Mouse (Mus musculus) thymus, postnatal 36 days (tissue): Measurements from ENCODE around the gene Prkce.
"Not testable (repeated sequence)": the region's sequence is repeated elsewhere in the genome, so short reads cannot be mapped to it uniquely, and the experiment has no call there.

ENCODE experiments used
- DNase-seq, 2 experiments: peaks; one replicate each; pipeline ENCODE4 v3.0.0; 2022; ENCODE audit warnings: mixed read lengths in 2 of 2

Prkce gene

GRCm38 (mm10) chr17:86458302-86458980 is 290.9 kb downstream of the Prkce start:
- DNase-seq = no peak

DNA sequence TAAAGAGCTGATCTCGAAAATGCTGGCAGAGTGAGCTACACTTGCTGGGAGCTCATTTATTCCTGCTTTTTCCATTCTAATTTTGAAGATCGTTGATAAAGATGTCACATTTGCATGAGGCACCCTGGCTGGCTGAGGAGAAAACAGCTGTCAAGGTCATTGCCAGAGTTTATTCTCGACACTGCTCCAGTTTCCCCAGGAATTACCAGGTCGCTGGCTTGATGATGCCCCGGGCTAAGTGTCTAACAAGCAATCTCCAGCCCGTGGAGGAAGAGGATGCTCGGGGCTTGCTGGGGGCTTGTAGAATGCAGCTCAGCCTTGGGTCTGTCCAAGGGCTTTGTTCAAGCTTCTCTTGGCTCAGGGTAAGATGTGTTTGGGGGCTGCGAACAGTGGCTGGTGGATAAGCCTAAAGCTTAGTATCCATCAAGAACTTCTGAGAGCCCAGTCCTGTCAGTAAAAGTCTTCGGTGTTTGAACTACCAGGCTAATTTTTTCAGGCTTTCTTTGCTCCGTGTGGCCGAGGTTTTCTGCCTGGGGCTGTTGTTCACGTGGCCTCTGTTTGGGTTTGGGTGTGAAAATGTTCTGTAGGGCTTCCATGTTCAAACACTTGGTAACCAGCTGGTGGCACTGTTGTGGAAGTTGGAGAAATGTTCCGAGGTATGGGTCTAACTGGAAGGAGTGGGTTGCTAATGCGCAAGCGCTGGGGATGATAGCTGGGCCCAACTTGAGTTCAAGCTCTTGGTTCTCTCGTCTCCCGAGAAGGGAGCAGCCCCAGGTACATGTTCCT is 293.3 kb downstream of the Prkce start:
- no peak for DNase-seq

DNA sequence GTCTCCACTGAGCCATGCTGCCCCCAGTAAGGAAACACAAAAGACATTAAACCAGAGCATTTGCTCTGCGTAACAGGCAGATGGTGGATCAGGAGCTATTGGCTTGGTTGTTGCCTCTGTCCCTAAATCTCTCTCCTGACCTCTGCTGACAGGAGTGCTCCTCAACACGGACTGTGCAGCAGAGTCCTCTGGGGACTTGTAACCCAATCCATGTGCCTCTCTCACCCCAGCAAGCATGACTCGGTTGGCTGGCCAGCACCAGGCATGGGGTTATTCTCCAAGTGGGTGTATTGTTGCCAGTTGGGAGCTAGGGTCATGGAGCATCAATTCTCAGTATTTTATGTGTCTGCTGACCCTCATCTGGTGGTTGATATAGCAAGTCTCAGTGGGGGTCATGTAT is 295.8 kb downstream of the Prkce start:
- DNase-seq = no peak

DNA sequence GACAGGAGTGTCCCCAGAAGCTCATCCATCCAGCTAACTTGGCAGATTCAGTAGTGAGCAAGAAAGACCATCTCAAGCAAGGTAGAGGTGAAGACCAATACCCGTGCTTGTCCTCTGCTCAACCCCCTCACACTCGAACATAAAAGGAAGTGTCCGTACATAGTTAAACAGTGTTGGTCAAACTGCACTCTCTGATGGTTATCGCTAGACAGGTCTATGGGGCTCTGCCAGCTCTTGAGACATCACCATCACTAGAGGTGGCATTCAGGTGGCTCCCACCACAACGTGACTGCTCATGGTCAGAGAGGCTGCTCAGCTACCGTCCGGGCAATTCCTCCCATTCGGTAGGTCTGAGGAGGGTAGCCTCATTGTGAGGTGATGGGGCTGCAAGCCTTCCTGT is 296.6 kb downstream of the Prkce start:
- DNase-seq = no peak

DNA sequence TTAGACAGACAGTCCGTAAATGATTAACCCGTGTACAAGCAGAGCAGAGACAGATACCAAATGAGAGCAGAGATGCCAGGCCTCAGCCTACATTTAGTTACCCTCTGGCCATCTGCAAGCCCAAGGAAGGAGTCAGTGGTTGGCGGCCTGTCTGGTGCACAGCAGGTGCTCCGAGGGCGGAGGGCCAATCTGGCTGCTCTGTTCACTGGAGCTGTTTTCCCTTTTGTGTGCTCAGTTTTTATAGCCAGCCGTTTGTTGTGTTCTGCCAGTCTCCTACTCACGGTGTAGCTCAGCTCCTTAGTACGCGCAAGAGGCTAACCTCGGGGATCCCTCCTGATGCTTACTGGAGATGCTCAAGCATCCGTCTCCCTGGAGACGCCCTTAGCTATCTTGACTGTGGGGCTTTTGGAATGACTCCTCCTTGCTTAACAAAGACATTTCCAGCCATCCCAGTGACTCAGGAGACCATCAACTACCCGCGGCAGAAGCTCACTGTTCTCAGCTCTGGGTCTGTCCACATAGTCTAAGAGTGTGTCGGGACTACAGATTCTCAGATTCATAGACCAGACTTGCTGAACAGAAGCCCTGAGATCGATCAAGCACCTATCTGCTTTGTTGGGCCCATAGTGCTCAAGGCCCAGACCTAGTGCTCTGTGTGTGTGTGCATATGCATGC is 297.2 kb downstream of the Prkce start:
- DNase-seq = no peak

DNA sequence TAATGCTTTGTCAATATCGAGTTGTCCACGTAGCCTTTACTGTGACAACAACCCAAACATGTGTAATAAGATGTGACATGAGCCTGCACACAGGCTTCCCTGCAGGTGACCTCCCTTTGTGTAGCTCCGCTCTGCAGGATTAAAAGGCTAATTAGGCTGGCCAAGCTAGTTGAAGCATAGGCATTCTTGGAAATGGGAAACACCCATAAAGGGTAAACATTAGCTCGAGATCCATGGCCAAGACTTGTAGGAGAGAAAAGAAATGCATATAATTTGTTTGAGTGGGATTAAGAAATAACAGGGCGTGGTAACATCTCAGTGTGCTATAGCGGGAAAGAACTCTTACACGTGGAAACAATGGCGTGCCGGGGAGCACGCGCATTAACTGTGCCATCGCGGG is 298.3 kb downstream of the Prkce start:
- no peak for DNase-seq

DNA sequence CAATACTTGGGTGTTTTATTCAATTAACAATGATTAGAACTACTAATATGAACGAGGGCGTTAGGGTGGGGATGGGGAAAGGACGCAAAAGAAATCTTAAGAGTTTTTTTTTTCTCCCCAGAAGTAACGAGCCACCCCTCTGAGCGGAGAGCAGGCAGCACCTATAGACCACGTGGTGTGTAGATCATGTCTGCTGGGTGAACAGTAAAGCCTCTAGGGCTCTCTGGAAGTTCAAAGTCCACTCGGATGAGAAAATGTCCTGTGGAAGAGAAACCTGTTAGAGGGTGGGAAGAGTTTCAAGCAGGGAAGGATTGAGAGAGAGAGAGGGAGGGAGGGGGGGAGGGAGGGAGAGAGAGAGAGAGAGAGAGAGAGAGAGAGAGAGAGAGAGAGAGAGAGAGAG is 298.8 kb downstream of the Prkce start:
- DNase-seq = no peak

- no peak for DNase-seq
Measured at GRCm38 (mm10) chr17:86466871-86467270, 299.3 kb downstream of the Prkce start.

DNA sequence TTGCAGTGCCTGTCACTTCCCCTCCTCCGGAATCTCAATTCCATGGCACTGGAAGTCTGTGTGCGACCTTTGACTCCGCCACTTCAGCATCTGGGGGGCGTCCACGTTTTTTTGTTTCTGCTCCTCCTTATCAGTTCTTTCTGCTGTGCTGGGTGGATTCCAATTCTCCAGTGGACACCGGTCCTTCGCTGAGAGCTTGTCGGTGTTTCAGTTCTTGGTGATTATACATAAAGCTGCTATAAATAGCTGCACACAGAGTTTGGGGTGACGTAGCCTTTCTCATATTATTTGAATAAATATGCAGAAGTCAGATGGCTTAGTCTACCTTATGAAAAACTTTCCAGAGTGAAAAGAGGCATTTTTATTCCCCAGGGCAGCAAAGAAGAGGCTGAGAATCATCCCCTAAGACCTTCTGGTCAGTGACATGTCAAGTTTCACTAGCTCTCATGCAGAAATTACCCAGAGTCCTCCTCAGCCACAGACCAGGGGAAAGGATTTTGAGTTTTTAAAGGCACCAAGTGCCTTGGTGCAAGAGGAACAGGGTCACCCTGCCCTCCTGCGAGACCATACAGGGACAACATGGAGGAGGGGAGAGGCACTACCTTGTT is 299.8 kb downstream of the Prkce start:
- DNase-seq = no peak

DNA sequence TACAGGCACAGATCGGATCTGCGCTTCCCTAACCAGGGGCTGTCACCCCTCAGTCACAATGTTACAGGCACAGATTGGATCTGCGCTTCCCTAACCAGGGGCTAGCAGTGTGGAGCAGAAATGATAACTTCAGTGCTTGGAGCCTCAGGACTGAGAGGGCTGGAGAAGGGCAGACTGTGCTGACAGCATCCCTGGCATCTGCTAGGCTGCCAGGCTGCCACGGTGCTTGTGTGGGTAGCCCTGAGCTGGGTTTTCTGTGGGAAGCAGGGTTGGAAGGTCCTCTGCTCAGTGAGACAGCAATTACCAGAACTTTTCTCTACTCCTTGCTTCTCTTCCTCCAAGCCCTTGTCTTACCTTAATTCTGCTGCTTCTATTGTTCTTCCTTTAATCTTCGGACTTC is 300.4 kb downstream of the Prkce start:
- no peak for DNase-seq

DNA sequence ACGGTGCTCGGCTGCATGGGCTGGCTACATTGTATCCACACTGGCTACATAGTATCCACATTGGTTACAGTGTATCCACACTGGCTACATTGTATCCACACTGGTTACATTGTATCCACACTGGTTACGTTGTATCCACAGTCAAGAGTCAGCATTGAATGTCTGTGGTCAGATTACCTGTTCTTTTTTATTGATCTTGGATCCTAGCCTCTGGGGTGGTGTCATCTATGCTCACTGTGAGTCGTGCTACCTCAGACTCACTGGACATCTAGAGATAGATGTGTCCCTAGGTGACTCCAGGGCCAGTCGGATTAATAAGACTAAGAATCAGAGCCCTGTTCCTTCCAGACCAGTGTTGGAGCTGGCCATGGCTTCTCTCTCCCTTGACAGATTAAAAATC is 302.6 kb downstream of the Prkce start:
- no peak for DNase-seq

- peak; percentile 48 to 62 for DNase-seq
Measured at GRCm38 (mm10) chr17:86471684-86472083, 304.1 kb downstream of the Prkce start.

DNA sequence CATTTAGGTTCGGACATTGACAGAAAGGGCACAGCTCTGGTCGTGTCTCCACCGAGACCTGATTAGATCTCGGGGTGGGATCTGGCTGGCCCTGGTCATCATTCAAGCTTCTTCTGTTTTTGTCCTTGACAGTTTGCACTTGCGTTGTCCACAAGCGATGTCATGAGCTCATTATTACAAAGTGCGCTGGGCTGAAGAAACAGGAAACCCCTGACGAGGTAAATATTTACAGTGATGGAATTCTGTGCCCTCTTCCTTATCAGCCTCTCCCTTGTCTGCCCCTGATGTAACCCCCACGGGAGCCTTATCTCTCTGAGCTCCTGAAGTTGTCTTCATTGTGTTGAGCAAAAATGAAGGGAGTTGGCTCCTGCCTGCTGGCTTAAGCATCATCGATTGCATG is 309.1 kb downstream of the Prkce start:
- no peak for DNase-seq

DNA sequence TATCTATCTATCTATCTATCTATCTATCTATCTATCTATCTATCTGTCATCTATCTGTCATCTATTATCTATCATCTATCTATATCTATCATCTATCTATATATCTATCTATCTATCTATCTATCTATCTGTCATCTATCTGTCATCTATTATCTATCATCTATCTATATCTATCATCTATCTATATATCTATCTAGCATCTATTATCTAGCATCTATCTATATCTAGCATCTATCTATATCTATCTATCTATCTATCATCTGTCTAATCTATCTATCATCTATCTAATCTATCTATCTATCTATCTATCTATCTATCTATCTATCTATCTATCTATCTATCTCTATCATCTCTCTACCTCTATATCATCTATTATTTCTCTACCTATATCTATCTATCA is 309.8 kb downstream of the Prkce start:
- not testable (repeated sequence) for DNase-seq

DNA sequence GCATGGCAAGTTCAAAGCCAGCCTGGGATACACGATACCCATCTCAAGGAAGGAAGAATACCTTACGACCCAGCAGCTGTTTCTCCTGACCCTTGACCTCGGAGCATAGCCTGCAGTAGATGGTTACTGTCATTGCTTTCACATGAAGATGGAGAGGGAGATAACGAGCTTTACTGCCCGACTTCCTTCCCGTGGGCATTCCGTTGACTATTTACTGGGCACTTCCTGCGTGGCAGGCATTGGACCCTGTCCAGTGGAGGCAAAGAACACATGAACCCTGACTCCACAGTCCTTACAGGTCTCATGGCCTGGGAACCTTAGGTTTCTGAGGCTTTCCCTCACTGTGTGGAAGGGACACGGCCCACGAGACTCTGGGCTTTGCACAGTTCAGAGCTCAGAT is 311.8 kb downstream of the Prkce start:
- DNase-seq = no peak

DNA sequence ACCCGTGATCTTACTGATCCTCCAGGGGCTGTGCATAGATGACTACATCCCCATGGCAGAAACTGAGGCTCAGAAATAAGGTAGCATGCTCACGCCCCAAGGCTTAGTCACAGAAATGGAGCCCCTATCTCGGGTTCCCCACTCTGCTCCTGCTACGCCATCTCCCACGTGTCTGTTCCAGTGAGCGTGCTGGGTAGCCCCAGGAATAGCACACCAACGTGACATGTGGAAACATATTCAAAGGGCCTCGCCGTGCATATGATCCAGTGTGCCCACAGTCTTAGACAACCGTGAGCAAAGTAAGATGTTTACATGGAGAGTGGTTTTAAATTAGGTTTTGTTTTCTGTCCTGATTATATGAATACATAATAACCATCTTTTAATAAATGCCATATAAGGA is 315.1 kb downstream of the Prkce start:
- DNase-seq = no peak

- peak; percentile 42 to 64 for DNase-seq
Measured at GRCm38 (mm10) chr17:86484087-86484737, 316.6 kb downstream of the Prkce start.

DNA sequence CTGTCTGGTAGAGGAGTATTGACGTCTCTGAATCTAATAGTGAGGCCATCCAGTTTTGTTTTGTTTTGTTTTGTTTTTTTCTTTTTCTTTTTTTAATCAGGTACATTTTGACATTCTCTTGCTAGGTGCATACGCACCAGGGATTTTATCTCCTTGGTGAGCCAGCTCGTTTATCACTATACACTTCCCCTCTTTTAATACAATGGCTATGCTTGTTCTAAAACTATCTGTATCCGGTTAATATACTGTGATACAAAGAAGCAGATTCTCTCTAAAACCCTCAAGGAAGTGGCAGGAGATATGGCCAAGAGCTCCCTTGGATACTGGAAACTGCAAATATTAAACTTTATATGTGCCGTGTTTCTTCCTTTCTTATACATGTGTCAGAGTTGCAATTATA is 319.1 kb downstream of the Prkce start:
- DNase-seq = no peak

DNA sequence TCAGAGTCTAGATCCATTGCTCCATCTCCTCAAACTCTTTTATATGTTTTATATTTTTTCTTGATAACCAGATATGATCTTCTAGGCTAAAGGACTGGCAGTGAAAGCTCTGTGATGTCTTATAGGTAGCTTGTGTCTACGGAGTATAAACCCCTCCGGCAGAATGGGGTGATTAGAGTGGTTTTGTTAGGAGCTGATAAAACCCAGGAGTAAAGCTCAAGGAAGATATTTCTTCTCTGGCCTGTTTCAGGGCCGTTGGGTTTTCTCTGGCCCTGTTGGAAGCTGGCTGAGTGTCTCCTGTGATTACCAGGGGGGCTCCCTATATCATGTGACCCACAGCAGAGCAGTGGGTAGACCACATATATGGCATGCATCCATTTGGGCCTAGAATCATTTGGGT is 319.9 kb downstream of the Prkce start:
- no peak for DNase-seq

DNA sequence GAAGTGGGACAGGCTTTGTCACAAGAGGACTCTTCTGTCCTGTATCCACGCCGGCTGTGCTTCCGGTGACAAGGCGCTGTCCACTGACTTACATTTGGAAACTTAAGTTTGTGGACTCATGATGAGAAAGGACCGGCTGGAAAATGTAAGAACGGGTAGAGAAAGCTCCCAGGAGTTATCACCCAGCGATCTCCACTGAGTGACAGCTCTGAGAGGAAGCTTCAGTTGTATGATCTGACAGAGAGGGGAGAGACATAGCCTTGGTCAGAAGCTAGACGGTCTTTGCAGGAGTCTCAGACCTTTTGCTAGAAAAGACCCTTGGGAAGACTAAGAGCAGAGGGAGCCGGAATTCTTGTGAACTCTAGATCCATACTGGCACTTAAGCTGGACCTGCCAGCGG is 322.2 kb downstream of the Prkce start:
- DNase-seq = no peak

GRCm38 (mm10) chr17:86492376-86492775 is 324.8 kb downstream of the Prkce start:
- no peak for DNase-seq

- no peak for DNase-seq
Measured at GRCm38 (mm10) chr17:86493891-86494420, 326.4 kb downstream of the Prkce start.

GRCm38 (mm10) chr17:86494494-86494893 is 326.9 kb downstream of the Prkce start:
- no peak for DNase-seq
